Mouse (Mus musculus) T-cell, adult 2 months (primary cell): ENCODE data around the gene Trim9.

Experiments used
- DNase-seq: peaks from one replicate; pipeline ENCODE4 v3.0.0; 2022; ENCODE audit warnings: low spot score

The Trim9 gene

GRCm38 (mm10) chr12:70262271-70262953, 85.0 kb downstream of the Trim9 start:
- DNase-seq = no peak

- no peak for DNase-seq
Observed at GRCm38 (mm10) chr12:70251210-70251884, 96.1 kb downstream of the Trim9 start.

GRCm38 (mm10) chr12:70249616-70250157, 97.7 kb downstream of the Trim9 start:
- no peak for DNase-seq

- DNase-seq = no peak
Observed at GRCm38 (mm10) chr12:70247683-70248474, 99.5 kb downstream of the Trim9 start.

GRCm38 (mm10) chr12:70242550-70242949, 104.9 kb downstream of the Trim9 start:
- no peak for DNase-seq

- DNase-seq = no peak
Observed at GRCm38 (mm10) chr12:70239741-70240140, 107.7 kb downstream of the Trim9 start.

GRCm38 (mm10) chr12:70238604-70239003, 108.8 kb downstream of the Trim9 start:
- no peak for DNase-seq

- no peak for DNase-seq
Observed at GRCm38 (mm10) chr12:70234938-70235484, 112.4 kb downstream of the Trim9 start.

GRCm38 (mm10) chr12:70234411-70234810, 113.0 kb downstream of the Trim9 start:
- peak; percentile 50 for DNase-seq

- DNase-seq = no peak
Observed at GRCm38 (mm10) chr12:70233637-70234315, 113.6 kb downstream of the Trim9 start.

- DNase-seq = peak; percentile 35
Observed at GRCm38 (mm10) chr12:70232020-70232544, 115.3 kb downstream of the Trim9 start.

GRCm38 (mm10) chr12:70231294-70231693, 116.1 kb downstream of the Trim9 start, which contains the start of gene Pygl:
Gene Pygl, minus strand, starts transcription at chr12:70231488.
- no peak for DNase-seq

- no peak for DNase-seq
Observed at GRCm38 (mm10) chr12:70228155-70228554, 119.3 kb downstream of the Trim9 start.

GRCm38 (mm10) chr12:70227121-70227932, 120.1 kb downstream of the Trim9 start:
- DNase-seq = peak; percentile 48

- no peak for DNase-seq
Observed at GRCm38 (mm10) chr12:70226655-70227054, 120.8 kb downstream of the Trim9 start.

GRCm38 (mm10) chr12:70223331-70223730, 124.1 kb downstream of the Trim9 start:
- no peak for DNase-seq

- DNase-seq = no peak
Observed at GRCm38 (mm10) chr12:70221425-70221824, 126.0 kb downstream of the Trim9 start.

GRCm38 (mm10) chr12:70218795-70219540, 128.4 kb downstream of the Trim9 start:
- peak; percentile 74 for DNase-seq

GRCm38 (mm10) chr12:70216229-70216800, 131.1 kb downstream of the Trim9 start:
- no peak for DNase-seq
